ENCODE assay signal across 8 mouse cellular contexts in genomic region chr7:126200997-126201345, GRCm38 (mm10). TPM values are rescaled to one million over a fixed set of nuclear protein-coding genes. Genes with fewer than 3 reads are reported as not detected.
DNase-seq lines count a peak whose midpoint lies in the region; ATAC-seq lines count a peak whose summit lies in the region.

No protein-coding gene starts in this region.

- no peak overlapping the region for H3K9ac ChIP-seq in heart, embryonic 11.5 days (ENCODE audit: low read depth, low read length)

- H3K4me3 ChIP-seq in heart, embryonic 11.5 days (ENCODE audit: low read depth, low read length), result peak overlapping the region; percentile 97
- H3K4me3 ChIP-seq in hindbrain, embryonic 10.5 days, result peak overlapping the region; percentile 88
- H3K4me3 ChIP-seq in macrophage (ENCODE audit: inconsistent target), result peak overlapping the region; percentile 52

- H3K9me3 ChIP-seq in heart, embryonic 11.5 days (replicated peaks; ENCODE audit: control insufficient read depth, low read length), result no peaks in the 10 kb centered on the region
- no peaks in the 10 kb centered on the region for H3K9me3 ChIP-seq in hindbrain, embryonic 10.5 days

- 93% methylated on average over 4 of the region's 4 CpGs for WGBS in heart, embryonic 11.5 days (ENCODE audit: insufficient replicate concordance)
- 96% methylated on average over 4 of the region's 4 CpGs for whole genome bisulfite sequencing in hindbrain, embryonic 10.5 days
- WGBS in macrophage (ENCODE audit: missing documents), result 98% methylated on average over 4 of the region's 4 CpGs

- H3K4me2 ChIP-seq in heart, embryonic 11.5 days, result peak overlapping the region; percentile 91

- intact Hi-C loops in heart, postnatal 14 days (cut with DNase I), result no loop called here

- no peak for ATAC-seq in heart, embryonic 11.5 days (replicated peaks; ENCODE audit: insufficient number of reproducible peaks, low FRiP score, low TSS enrichment)
- no peak for ATAC-seq in cerebellum, adult (ENCODE audit: insufficient number of reproducible peaks, low FRiP score, low TSS enrichment)

- peaks cover 41% of the 10 kb centered on the region for H3K79me2 ChIP-seq in macrophage (ENCODE audit: inconsistent target)

- H3K27me3 ChIP-seq in heart, embryonic 11.5 days (ENCODE audit: control insufficient read depth, insufficient read depth, low read length), result no peaks in the 10 kb centered on the region
- H3K27me3 ChIP-seq in hindbrain, embryonic 10.5 days (ENCODE audit: insufficient read depth, poor library complexity, severe bottlenecking), result no peaks in the 10 kb centered on the region

- H3K4me1 ChIP-seq in heart, embryonic 11.5 days (ENCODE audit: control insufficient read depth, insufficient read depth, low read length), result peaks cover 11% of the 10 kb centered on the region
- peaks cover 28% of the 10 kb centered on the region for H3K4me1 ChIP-seq in hindbrain, embryonic 10.5 days (replicated peaks)

- DNase-seq in heart, postnatal 14 days, result no peak
- DNase-seq in ES-CJ7 (ENCODE audit: low read depth, low spot score), result peak; percentile 80
- no peak for DNase-seq in hindbrain, embryonic 10.5 days (ENCODE audit: low spot score)
- DNase-seq in yolk sac, embryonic 10.5 days (ENCODE audit: low spot score), result no peak
- DNase-seq in thymus, postnatal 4 days, result no peak

- H3K27ac ChIP-seq in heart, embryonic 11.5 days (ENCODE audit: low read depth, low read length), result no peak overlapping the region
- peak overlapping the region; percentile 97 for H3K27ac ChIP-seq in hindbrain, embryonic 10.5 days
- no peak overlapping the region for H3K27ac ChIP-seq in macrophage

- no peaks in the 10 kb centered on the region for H3K36me3 ChIP-seq in heart, embryonic 11.5 days (ENCODE audit: control insufficient read depth, insufficient read depth, low read length)
- no peaks in the 10 kb centered on the region for H3K36me3 ChIP-seq in hindbrain, embryonic 10.5 days
- no peaks in the 10 kb centered on the region for H3K36me3 ChIP-seq in macrophage (ENCODE audit: inconsistent target)

RNA-seq across cellular contexts. Expression of gene Xpo6, which starts 0.7 kb away (rescaled TPM):
- polyA plus RNA-seq in heart, embryonic 11.5 days (2014; fragmentation: Nextera tagmentation; extraction: Ambion mirVana), result 39.9 and 44.3 TPM in 2 replicates
- 10 to 100 TPM; 34.8 to 36.3 TPM for total RNA-seq in heart, postnatal 14 days (2021)
- 60.9 and 63.7 TPM in 2 replicates for polyA plus RNA-seq in hindbrain, embryonic 10.5 days (2016; fragmentation: Nextera tagmentation; extraction: Ambion mirVana)
- 100 to 1,000 TPM; 128 to 306 (median 203) TPM for total RNA-seq in macrophage (2018; cell fraction: chromatin; rRNA removed)
- 100 to 1,000 TPM in 1 of 26 experiments, 10 to 100 TPM in 25; 56.9 to 101 (median 70.0) TPM for total RNA-seq in macrophage (2018; cell fraction: cytosol; rRNA removed)
- 100 to 1,000 TPM in 25 of 26 experiments, 10 to 100 TPM in 1; 99.8 to 208 (median 153) TPM for total RNA-seq in macrophage (2018; cell fraction: nucleus; rRNA removed)
- polyA plus RNA-seq in macrophage (2018), result 63.8 to 102 TPM (median 64.5 TPM) in 3 replicates
